Mouse (Mus musculus) cerebellum, adult 9-10 months (tissue): ENCODE data around the gene Grk5.
A peak's percentile ranks its signal among the peaks of the same experiment; 100 is the strongest.
"Not testable (repeated sequence)": the region's sequence is repeated elsewhere in the genome, so short reads cannot be mapped to it uniquely, and the experiment has no call there.

Experiments used
- DNase-seq: peaks from one replicate; pipeline ENCODE4 v3.0.0; 2022

The Grk5 gene

DNA sequence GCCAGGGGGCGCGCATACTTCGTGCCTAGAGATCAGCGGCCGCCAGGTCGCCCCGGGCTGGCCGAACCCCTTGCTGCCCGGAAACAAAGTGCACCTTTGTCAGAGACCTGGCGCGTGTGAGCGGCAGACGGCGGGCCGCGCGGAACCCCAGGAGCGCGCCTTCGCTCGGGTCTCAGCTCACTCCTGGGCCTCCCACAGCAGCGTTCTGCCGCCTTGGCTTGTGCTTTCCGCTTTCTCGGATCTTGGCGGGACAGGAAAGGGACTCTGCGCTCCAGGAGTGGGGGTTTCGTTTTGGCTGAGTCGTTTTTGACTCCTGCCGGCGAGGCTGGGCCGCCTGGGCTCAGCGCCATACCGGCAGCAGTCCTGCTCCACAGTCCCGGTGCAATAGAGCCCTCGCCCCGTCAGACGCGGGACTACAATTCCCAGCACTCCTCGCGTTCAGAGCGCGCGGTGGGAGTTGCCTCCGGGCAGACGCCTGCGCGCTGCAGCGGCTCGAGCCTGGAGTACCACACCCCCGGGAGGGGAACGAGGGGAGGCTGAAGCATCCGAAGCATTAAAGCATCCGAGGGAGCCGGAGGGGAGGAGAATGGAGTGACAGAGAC lies at the start of gene Grk5:
TSS of gene Grk5 (plus strand) at position 36 of the 602 bp plus-strand sequence.
- peak; percentile 95 for DNase-seq

DNA sequence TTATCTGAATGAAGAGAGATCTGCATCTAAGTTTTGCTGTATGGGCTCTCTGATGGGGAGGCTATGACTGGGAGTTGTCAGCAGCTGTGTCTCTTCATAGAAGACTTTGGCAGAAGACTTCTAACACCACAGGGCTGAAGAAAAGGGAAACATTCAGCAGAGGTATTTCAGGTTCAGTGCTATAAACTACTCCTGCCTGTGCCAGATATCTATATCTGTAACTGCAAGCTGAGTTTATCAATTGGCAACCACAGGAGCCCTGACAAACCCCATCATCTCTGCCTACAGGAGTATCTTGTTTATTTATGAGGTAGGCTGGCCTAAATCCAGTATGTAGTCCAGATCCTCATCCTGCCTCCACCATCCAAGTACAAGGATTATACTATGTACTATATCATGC lies 46.2 kb upstream of the Grk5 start:
- no peak for DNase-seq

DNA sequence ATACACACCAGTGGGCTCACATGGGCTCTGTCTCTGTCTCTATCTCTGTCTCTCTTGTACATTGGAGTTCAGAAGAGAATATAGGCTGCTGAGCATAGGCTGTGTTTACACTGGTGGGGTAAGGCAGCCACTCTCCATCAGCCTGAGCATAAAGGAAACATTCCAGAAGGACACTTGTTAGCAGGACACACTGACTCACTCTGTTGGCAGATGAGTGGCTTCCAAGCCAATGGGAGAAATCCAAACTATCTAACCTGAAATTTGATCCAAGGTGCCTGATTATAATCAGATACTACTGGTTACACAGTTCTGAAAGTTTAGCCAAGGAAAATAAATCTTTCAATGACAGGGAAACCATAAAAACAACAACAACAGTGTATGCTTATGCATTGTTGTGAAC lies 43.8 kb upstream of the Grk5 start:
- no peak for DNase-seq

DNA sequence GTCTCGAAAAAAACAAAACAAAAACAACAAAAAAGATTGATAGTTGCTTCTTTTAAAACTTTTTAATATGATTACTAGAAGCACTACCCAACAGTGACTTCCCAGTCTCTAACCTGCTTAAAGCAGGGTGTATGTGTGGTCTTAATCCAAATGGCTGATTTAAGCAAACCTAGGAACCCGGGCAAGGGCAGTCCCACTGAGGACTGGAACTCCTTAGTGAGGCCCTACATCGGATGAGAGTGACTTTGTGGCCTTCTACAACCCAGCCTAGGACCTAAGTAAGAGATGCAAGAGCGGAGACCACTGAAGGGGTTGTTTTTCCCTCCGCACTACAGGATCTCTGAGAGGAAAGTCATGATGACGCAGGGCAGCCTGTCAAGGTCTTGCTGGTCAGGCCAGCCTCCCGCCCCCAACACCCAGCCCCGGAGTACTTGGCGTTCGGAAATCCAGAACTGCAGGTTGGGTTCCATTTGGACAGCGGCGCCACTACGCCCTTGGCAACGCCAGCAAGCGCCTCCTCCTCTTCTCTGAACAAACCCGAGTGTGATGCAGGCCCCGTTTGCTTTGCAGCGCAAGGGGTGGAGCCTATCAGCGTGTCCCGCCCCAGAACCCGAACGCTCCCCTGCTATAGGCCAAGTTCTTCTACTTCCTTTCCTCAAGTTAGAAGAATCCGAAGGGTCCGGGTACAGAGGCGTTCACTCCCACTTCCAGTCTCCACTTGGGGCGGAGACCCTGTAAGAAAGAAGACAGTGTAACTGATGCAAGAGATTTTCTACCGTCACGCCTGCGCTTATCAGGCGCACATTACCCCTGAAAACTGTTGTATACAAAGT lies 28.5 kb upstream of the Grk5 start, which contains the start of gene Sfxn4:
TSS of gene Sfxn4 (minus strand) at position 612 of the 833 bp plus-strand sequence.
- DNase-seq, result peak; percentile 94

DNA sequence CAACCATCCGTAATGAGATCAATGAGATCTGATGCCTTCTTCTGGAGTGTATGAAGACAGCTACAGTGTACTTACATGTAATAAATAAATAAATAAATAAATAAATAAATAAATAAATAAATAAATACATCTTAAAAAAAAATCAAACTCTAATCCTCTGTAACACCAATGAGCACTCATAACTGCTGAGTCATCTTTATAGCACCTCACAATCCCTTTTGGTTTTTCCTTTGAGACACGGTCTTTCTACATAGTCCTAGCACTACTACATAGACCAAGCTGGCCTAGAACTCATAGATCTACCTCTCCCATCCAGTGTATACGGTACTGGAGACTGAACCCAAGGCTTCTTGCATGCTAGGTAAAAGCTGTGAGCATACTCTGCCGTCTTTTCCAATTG lies 23.4 kb upstream of the Grk5 start:
- DNase-seq, result not testable (repeated sequence)

DNA sequence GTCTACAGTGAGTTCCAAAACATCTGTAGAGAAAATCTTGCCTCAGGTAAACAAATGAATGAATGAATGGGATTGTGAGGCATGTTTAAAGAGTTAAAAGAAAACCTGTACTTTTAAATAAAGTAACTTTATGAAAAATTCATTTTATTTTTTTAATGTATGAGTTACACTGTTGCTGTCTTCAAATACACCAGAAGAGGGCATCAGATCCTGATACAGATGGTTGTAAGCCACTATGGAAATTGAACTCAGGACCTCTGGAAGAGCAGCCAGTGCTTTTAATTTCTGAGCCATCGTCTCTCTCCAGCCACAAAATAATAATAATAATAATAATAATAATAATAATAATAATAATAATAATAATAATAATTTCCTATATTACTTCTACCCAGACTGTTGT lies 19.1 kb upstream of the Grk5 start:
- DNase-seq, result no peak

DNA sequence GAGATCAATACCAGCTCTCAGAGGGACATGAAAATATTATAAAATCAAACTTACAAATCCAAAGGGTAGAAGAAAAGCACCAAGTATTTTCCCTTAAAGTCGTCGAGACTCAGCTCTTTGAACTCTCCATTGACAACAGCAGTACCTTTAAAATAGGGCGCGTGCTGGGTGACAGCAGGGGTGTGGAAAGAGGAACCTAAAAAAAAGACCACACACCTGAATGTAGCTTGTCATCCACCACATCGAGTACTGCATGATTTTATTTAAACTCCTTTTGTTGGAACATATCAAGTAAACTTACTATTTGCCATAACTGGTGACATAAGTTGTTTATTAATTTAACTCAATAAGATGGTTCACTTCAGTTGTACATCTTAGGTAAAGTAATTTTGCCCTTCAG lies 18.2 kb upstream of the Grk5 start:
- no peak for DNase-seq

DNA sequence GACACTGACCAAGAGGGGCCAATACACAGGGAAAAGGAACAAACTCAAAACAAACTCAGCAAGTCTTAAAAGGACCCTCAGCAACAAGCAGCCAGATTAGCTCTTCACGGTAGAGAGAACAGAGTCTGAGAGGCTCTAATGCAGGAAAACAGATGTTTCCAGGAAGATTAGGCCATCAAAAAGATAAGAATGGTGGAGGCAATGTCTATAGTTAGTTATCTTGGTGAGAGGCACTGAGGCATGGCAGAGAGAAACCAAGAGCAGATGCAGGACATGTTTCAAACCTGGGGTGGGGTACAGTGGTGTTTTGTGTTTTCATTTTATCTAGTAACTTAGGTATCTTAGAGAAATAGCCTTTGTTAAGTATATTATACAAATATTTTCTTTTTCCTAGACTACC lies 17.3 kb upstream of the Grk5 start:
- no peak for DNase-seq

DNA sequence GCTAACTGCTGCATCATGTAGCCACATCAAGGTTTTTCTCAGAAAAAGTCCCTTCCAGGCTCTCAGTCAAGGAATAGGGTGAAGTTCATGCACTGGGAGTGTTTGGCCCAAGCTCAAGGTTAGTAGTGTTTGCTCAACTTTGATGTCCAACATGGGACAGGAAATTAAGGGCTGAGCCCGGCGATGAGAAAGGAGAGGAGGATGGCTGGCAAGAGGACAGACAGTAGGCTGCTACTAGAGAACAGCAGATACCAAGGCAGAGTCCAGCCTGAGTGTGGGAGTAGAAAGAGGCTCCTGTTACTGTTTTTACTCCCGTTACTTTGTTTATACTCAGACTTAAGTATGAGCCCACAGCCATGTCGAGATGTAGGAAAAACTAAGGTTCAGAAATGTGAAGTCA lies 16.0 kb upstream of the Grk5 start:
- no peak for DNase-seq

DNA sequence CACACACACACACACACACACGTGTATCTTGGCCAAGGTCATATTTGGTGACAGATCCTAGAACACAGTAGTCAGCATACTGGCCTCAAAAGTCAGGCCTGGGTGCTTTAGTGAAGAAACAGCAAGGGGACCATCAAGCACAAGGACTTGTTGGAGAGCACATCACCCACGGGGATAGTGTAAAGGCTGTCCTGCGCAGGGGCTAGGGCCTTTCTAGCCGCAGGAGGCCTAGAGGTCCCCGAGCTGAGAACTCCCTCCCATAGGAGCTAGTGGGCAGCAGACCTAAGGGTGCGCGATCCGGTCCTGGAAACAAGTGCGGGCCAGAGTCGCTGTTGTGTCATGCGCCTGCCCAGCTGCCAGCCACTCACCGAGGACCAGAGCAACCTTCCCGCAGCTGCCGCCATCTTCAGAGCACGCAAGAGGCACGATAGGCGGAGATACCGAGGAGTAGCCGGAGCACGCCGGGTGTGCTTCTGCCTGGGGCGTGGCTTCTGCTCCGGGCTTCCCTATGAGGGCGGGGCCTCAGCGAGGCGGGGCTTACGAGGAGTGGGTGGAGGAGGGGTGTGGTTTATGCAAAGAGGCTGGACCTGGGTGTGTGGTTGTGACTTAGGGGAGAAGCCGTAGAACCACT lies 15.4 kb upstream of the Grk5 start, which contains the start of gene Prdx3:
TSS of gene Prdx3 (minus strand) at position 493 of the 631 bp plus-strand sequence.
- DNase-seq, result peak; percentile 97

DNA sequence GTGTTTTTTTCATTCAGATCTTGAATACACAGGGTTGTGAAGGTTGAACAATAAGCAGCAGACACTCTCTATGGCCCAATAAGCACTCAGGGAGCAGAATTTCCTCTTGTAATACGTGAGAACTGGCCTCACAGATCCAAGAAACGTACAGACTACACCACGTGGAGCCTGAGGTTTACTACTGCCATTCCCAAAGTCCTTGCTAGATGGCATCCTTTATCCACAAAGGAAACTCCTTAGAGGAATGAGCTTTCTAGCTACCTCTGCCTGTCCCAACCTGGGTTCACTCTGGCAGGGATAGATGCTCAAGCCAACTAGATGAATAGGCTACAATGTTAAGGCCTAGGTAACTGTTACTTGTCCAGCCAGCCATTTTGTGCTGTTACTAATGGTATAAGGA lies 6.4 kb upstream of the Grk5 start:
- peak; percentile 60 for DNase-seq

DNA sequence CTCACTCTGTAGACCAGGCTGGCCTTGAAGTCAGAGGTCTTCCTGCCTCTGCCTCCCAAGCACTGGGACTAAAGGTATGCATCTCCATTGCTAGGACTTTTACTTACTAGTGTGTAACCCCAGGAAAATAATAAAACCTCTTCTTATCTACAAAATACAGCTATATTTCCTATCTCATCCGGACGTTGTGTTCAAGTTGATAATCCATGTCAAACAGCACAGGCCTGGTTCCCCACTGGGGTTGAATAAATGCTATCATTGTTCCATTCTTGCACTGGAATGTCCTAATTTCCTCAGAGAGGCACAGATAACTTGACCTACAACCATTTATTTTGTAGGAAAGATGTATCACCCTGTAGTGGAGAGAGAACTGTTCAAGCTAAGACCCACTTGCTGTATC lies 1.9 kb upstream of the Grk5 start:
- DNase-seq, result no peak

DNA sequence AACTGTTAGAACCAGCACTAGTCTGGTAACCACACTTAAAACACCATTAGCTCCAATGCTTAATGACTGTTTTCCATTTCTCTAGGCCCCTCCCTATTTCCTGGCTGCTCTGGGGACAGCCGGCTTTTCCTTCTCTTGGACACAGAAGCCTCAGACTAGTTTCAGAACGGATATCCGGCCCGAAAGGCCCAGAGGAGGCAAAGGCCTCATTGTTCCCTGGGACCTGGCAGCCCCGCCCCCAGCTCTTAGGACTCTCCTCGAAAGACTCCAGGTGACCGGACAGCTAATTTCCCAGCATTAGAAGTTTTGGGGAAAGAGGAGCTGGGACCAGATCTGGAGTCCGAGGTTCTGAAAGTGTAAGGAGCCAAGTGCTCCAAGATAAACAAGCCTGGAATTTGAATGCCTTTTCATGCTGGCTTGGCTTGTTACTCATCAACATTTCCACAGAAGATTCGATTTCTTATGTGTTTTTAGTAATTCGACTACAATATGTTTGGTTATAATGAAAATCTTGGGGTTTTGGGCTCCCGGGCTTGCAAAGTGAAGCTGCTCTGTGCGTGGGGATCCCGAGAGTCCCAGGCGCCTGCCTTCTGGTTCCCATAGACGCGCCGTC lies 342 bp upstream of the Grk5 start:
- no peak for DNase-seq

DNA sequence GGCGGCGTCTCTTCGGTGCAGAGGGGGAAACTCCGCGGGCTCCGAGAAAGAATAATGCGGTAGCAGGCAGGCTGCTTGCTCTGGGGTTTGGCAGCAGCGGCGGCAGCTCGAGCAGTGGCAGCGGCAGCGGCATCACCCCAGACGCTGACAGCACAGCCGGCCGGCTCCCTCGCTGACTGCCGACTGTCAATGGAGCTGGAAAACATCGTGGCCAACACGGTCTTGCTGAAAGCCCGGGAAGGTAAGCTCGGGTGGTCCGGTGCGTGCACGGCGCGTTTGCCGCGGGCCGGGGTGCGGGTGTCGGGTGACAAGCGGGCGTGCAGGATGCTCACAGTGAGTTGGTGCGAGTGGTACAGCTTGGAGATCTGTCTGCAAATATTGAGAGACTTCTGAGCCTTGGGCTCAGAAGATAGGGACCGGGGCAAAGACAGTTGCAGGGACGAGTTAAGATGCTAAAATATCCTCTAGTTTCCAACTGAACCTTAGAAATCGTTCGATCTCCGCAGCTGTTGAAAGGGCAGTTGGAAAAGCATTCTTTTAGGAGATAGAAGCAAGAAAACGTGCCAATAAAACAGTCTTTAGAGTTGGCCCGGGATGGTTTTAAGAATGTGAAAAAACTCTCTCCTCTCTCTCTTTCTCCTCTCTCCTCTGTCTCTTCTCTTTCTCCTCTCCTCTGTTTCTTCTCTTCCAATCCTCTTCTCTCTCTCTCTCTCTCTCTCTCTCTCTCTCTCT lies 1.0 kb downstream of the Grk5 start:
- DNase-seq, result peak; percentile 77

DNA sequence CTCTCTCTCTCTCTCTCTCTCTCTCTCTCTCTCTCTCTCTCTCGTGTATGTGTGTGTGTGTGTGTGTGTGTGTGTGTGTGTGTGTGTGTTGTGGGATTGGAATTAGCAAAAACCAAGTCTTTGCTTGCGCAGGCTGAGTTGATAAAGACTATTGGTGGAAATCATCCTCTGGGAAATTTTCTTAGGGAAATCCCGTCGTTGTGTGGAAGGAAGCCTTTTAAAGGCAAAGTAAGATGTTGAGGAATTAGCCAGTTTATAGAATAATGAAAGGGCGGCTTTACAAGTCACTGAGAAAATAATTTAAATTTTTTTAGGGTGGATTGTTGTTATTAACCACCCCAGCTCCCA lies 1.5 kb downstream of the Grk5 start:
- DNase-seq, result peak; percentile 50

DNA sequence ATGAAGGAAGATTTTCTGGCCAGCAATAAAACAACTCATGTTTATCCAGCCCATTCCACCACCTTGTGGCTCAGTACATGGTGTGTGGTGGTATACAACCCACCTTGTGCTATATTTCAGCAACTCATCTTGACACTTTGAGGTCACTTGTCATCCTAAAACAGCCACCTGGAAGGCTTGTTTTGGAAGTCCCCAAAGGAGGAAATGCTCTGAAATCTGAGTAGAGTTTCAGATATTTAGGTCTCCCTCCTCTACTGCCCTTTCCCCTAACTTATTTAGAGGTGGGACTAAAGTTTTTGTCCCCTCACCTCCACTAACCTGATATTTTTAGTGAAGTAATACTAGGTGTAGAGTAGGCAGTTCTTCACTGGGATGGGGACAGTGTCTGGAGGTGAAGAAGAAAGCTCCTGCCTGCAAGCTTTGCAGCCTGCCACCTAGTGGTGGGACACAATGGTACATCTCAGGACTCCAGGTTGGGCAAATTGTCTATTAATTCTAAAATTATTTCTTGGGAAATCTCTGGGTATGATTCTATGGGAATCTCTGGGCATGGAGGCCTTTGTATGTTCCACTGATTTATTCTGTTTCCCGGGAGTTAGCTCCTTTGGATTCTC lies 2.5 kb downstream of the Grk5 start:
- peak; percentile 78 for DNase-seq

DNA sequence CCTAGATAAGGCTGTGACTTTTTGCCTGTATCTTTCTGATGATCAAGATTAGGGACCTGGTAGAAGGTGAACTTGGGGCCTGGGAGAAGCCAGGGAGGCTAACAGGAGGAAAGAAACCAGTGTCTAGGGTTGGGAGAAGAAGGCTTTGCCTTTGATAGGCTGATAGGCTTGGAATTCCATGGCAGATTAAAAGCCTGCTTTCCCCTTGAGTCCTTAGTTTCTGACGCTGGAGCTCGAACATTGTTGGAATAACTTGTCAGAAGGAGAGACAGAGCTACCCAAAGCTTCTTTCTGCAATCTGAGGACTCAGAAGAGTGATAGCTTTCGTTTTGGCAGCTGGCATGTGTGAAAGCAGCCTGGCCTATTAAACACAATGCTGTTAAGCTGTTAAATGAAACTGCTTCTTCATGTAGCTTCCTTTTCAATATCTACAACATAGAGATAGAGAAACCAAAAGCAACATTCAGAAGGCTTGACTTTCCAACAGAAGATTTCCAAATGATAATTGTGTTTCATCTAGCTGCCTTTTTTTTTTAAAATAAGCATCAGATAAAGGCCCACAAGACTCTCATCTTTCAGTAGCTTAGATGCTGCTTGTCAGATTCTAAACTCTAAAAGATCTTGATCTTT lies 5.8 kb downstream of the Grk5 start:
- DNase-seq, result no peak

DNA sequence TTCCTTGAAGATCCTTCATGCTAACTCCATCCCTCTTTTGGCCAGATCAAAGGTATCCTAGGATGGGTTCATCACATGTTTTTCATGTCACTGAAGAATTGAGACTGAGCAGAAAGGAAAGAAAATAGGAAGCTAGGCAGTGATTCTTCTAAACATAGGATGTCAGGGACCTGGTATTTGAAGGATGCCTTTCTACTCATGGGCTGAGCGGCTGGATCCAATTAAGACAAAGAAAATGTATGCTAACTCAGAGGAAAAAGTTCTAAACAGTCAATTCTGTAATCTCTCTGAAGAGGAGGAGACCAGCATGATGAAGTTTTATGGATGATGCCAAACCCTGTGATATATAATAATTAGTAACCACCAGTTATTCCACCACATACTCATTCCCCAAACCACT lies 13.6 kb downstream of the Grk5 start:
- DNase-seq, result no peak

DNA sequence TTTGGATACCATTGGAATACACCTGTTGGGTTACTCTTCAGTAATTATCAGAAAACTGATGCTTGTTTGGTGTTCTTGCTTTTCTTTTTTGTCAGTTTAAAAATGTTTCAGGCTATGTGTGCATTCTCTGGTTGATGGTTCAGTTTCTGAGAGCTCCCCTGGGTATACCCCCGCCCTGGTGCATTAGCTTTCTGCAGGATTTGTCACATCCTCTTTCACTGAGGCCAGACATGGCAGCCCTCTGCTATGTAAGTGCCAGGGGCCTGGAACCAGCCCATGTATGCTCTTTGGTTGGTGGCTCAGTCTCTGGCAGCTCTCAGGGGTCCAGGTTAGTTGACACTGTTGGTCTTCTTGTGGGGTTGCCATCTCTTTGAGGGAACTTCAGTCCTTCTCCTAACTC lies 14.4 kb downstream of the Grk5 start:
- DNase-seq, result no peak

DNA sequence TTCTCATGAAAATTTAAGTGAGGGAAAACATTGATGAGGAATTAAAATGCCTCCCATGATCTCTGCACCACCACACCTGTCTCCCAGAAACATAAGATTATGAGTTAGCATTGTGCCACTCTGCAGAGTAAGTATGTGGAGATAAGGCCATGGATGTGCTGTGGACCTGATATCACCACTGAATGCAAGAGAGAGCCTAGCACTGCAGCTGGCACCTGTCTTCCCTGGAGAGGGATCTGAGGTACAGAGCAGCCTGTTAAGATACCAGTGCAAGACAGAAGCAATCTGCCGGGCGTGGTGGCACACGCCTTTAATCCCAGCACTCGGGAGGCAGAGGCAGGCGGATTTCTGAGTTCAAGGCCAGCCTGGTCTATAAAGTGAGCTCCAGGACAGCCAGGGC lies 15.9 kb downstream of the Grk5 start:
- DNase-seq, result no peak

DNA sequence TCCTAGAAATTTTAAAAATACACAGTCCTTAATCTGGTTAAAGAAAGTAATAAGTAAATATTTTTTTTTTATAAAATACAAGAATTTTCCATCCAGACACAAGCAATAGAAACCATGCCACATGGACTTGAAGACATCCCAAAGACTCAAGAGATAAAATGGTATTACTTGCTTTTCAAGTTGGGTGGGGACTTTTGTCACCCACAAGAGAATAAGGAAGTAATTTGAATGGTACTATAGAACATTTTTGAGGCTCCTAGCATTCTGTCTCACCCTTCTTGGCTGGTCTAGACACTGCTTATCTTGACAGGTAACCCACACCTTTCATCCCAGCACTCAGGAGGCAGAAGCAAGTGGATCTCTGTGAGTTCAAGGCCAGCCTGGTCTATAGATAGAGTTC lies 20.8 kb downstream of the Grk5 start:
- no peak for DNase-seq

DNA sequence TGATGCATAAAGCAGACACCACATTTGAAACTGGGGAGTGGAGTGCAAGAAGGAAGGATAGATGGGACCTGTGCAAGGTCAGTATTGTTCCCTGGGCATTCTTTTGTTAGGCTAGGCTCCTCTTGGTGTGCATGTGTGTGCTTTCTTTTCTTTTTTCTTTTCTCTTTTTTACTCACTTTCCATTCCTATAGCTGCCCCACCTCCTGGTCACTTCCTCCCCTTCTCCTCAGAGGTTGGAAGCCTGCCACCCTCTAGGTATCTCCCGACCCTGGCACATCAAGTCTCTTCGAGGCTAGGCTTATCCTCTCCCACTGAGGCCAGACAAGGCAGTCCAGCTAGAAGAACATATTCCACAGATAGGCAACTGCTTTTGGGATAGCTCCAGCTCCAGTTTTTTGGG lies 22.1 kb downstream of the Grk5 start:
- DNase-seq, result peak; percentile 43
